Comparison of ENCODE assay signal across 13 mouse cellular contexts in genomic region chr11:32420001-32420400, GRCm38 (mm10).
"Had no signal": no experiment of that assay in that cellular context is flagged by ENCODE, and none has a peak within 500 bp of the region (broad histone marks: within the 10 kb centered on the region; RNA-seq: fewer than 3 reads in every experiment).

No protein-coding gene starts in this region.

- DNase-seq: gastrocnemius, adult 2 months; gastrocnemius, postnatal 10 days; gastrocnemius, postnatal 25 days; heart, adult 18-20 months; heart, postnatal 10 days; heart, postnatal 4 days; kidney, adult 18-20 months; kidney, adult 8-10 months; kidney, postnatal 10 days; kidney, postnatal 25 days; kidney, postnatal 4 days; liver; liver, embryonic 13.5 days had no signal
